Mouse (Mus musculus): Measurements from ENCODE around the gene Polh. TPM values are rescaled to one million over a fixed set of nuclear protein-coding genes. Genes with fewer than 3 reads are reported as not detected.

Polh gene
- polyA plus RNA-seq, 1 experiment = 1.7 TPM

- H3K4me1 ChIP-seq (ENCODE audit: control insufficient read depth, insufficient read depth, insufficient read length, low read length) = peaks cover 6% of the 10 kb centered on the region; the same call in 1 of the 2 replicates
- no peak overlapping the region for H3K27ac ChIP-seq (ENCODE audit: insufficient read depth, low read depth, low read length)
- peaks cover 53% of the 10 kb centered on the region for H3K36me3 ChIP-seq (ENCODE audit: control insufficient read depth, insufficient read depth, low read length)
- H3K27me3 ChIP-seq (ENCODE audit: control insufficient read depth, insufficient read depth, low read length) = no peaks in the 10 kb centered on the region
- no peak overlapping the region for H3K4me3 ChIP-seq (ENCODE audit: low read depth, low read length)
- TF ChIP-seq POLR2A (IDR thresholded peaks at IDR 0.05; ENCODE audit: low read depth, low read length) (no peak), CTCF (IDR thresholded peaks at IDR 0.05; ENCODE audit: extremely low read depth, insufficient read length, insufficient replicate concordance, low read depth, low read length) (no peak)
- 94% methylated on average over 8 of the region's 8 CpGs for WGBS
Measured at GRCm38 (mm10) chr17:46164301-46164700, 38.1 kb downstream of the Polh start.

- peak overlapping the region; percentile 81 for H3K27ac ChIP-seq (ENCODE audit: insufficient read depth, low read depth, low read length)
- no peaks in the 10 kb centered on the region for H3K27me3 ChIP-seq (ENCODE audit: control insufficient read depth, insufficient read depth, low read length)
- peaks cover 41% of the 10 kb centered on the region for H3K36me3 ChIP-seq (ENCODE audit: control insufficient read depth, insufficient read depth, low read length)
- TF ChIP-seq CTCF (IDR thresholded peaks at IDR 0.05; ENCODE audit: extremely low read depth, insufficient read length, insufficient replicate concordance, low read depth, low read length) = no peak
- no peak for TF ChIP-seq POLR2A (IDR thresholded peaks at IDR 0.05; ENCODE audit: low read depth, low read length)
- WGBS = 9% methylated on average over 9 of the region's 9 CpGs
- H3K4me1 ChIP-seq (ENCODE audit: control insufficient read depth, insufficient read depth, insufficient read length, low read length) = peaks cover 9% of the 10 kb centered on the region
- H3K4me3 ChIP-seq (ENCODE audit: low read depth, low read length) = peak overlapping the region; percentile 50
Measured at GRCm38 (mm10) chr17:46162951-46163421, 39.5 kb downstream of the Polh start.

- TF ChIP-seq POLR2A (IDR thresholded peaks at IDR 0.05; ENCODE audit: low read depth, low read length) = no peak
- no peak for TF ChIP-seq CTCF (IDR thresholded peaks at IDR 0.05; ENCODE audit: extremely low read depth, insufficient read length, insufficient replicate concordance, low read depth, low read length)
- H3K36me3 ChIP-seq (ENCODE audit: control insufficient read depth, insufficient read depth, low read length) = peaks cover 37% of the 10 kb centered on the region
- no peaks in the 10 kb centered on the region for H3K27me3 ChIP-seq (ENCODE audit: control insufficient read depth, insufficient read depth, low read length)
- peak overlapping the region; percentile 50 for H3K4me3 ChIP-seq (ENCODE audit: low read depth, low read length)
- peak overlapping the region; percentile 81 for H3K27ac ChIP-seq (ENCODE audit: insufficient read depth, low read depth, low read length)
- 25% methylated on average over 7 of the region's 7 CpGs for WGBS
- peaks cover 9% of the 10 kb centered on the region for H3K4me1 ChIP-seq (ENCODE audit: control insufficient read depth, insufficient read depth, insufficient read length, low read length)
Measured at GRCm38 (mm10) chr17:46162551-46162950, 39.9 kb downstream of the Polh start.

DNA sequence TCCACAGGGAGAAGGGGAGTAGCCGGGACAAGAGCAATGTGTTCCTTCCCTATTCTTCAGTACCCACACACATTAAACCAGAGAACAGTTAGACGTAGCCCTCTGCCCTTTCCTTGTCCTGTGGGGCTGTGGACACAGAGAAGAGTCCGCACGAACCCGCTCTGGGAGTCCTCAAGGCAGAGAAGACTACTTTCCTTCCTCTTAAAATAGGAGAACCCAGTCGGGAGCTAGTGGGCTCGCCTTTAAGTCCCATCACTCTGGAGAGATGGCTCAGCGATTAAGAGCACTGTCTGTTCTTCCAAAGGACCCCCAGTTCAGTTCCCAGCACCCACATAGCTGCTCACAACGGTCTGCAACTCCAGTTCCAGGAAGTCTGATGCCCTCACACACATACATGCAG is 40.7 kb downstream of the Polh start:
- Histone ChIP-seq H3K27ac (ENCODE audit: insufficient read depth, low read depth, low read length) (peak overlapping the region; percentile 81), H3K4me3 (ENCODE audit: low read depth, low read length) (peak overlapping the region; percentile 97), H3K36me3 (ENCODE audit: control insufficient read depth, insufficient read depth, low read length) (peaks cover 29% of the 10 kb centered on the region), H3K4me1 (ENCODE audit: control insufficient read depth, insufficient read depth, insufficient read length, low read length) (peaks cover 9% of the 10 kb centered on the region), H3K27me3 (ENCODE audit: control insufficient read depth, insufficient read depth, low read length) (no peaks in the 10 kb centered on the region)
- TF ChIP-seq CTCF (IDR thresholded peaks at IDR 0.05; ENCODE audit: extremely low read depth, insufficient read length, insufficient replicate concordance, low read depth, low read length) = no peak
- TF ChIP-seq POLR2A (IDR thresholded peaks at IDR 0.05; ENCODE audit: low read depth, low read length) = no peak
- 33% methylated on average over 9 of the region's 9 CpGs for WGBS

- H3K27me3 ChIP-seq (ENCODE audit: control insufficient read depth, insufficient read depth, low read length) = no peaks in the 10 kb centered on the region
- H3K36me3 ChIP-seq (ENCODE audit: control insufficient read depth, insufficient read depth, low read length) = peaks cover 23% of the 10 kb centered on the region
- peak overlapping the region; percentile 97 for H3K4me3 ChIP-seq (ENCODE audit: low read depth, low read length)
- no peak for TF ChIP-seq CTCF (IDR thresholded peaks at IDR 0.05; ENCODE audit: extremely low read depth, insufficient read length, insufficient replicate concordance, low read depth, low read length)
- TF ChIP-seq POLR2A (IDR thresholded peaks at IDR 0.05; ENCODE audit: low read depth, low read length) = no peak
- peaks cover 9% of the 10 kb centered on the region for H3K4me1 ChIP-seq (ENCODE audit: control insufficient read depth, insufficient read depth, insufficient read length, low read length)
- H3K27ac ChIP-seq (ENCODE audit: insufficient read depth, low read depth, low read length) = peak overlapping the region; percentile 81
- 1% methylated on average over 19 of the region's 19 CpGs for WGBS
Measured at GRCm38 (mm10) chr17:46161179-46161578, 41.3 kb downstream of the Polh start.

- WGBS = 1% methylated on average over 23 of the region's 23 CpGs
- no peaks in the 10 kb centered on the region for H3K27me3 ChIP-seq (ENCODE audit: control insufficient read depth, insufficient read depth, low read length)
- H3K36me3 ChIP-seq (ENCODE audit: control insufficient read depth, insufficient read depth, low read length) = peaks cover 18% of the 10 kb centered on the region
- peak within 1 kb of the TSS; percentile 97 for H3K4me3 ChIP-seq (ENCODE audit: low read depth, low read length)
- peak within 1 kb of the TSS; percentile 98 for H3K27ac ChIP-seq (ENCODE audit: insufficient read depth, low read depth, low read length)
- H3K4me1 ChIP-seq (ENCODE audit: control insufficient read depth, insufficient read depth, insufficient read length, low read length) = peaks cover 9% of the 10 kb centered on the region
- TF ChIP-seq POLR2A (IDR thresholded peaks at IDR 0.05; ENCODE audit: low read depth, low read length) (0 out of 2 replicates have a peak, but pooled peaks have one; percentile 29), CTCF (IDR thresholded peaks at IDR 0.05; ENCODE audit: extremely low read depth, insufficient read length, insufficient replicate concordance, low read depth, low read length) (no peak)
Measured at GRCm38 (mm10) chr17:46160686-46161085, 41.8 kb downstream of the Polh start, which contains the start of gene Gtpbp2. Gene Gtpbp2, plus strand, starts transcription at chr17:46161032.

DNA sequence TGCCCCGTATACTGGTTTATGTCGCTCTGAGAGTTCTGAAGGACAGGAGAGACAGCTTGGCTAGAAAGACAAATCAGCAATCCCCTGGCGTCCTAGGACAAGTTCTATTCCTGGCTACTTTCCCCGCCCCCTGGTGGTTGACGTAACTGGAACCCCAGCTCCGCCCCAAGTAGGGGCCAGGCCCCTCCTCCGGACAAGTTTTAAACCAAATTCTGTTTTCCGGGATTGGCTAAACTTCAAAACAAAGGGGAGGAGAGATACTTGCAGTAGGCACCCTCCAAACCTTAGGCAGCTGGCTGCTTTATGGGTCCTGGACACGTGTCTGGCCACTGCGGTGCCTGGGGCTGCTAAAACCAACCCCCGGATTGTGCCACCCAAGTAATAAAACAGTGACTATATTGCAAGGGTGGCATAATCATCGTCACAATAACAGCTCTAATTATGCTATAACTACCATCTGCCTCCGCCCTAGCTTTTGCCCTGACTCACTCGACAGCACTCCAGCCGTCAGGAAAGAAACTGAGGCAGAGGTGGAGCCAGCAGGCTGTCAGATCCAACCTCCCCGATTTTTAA is 42.3 kb downstream of the Polh start:
- Histone ChIP-seq H3K4me3 (ENCODE audit: low read depth, low read length) (peak overlapping the region; percentile 71), H3K27ac (ENCODE audit: insufficient read depth, low read depth, low read length) (peak overlapping the region; percentile 98), H3K4me1 (ENCODE audit: control insufficient read depth, insufficient read depth, insufficient read length, low read length) (peaks cover 9% of the 10 kb centered on the region), H3K36me3 (ENCODE audit: control insufficient read depth, insufficient read depth, low read length) (peaks cover 13% of the 10 kb centered on the region), H3K27me3 (ENCODE audit: control insufficient read depth, insufficient read depth, low read length) (no peaks in the 10 kb centered on the region)
- TF ChIP-seq CTCF (IDR thresholded peaks at IDR 0.05; ENCODE audit: extremely low read depth, insufficient read length, insufficient replicate concordance, low read depth, low read length) = peak; percentile 36; the same call in 1 of the 2 replicates
- TF ChIP-seq POLR2A (IDR thresholded peaks at IDR 0.05; ENCODE audit: low read depth, low read length) = peak; percentile 40; the same call in 1 of the 2 replicates
- under 1% methylated on average over 16 of the region's 16 CpGs for WGBS
